In genomic region chr11:101446319-101446718, GRCm38 (mm10) we compare ENCODE assay signal across 23 mouse cellular contexts. TPM values are rescaled to one million over a fixed set of nuclear protein-coding genes. Genes with fewer than 3 reads are reported as not detected.
DNase-seq lines count a peak whose midpoint lies in the region; ATAC-seq and TF ChIP-seq lines count a peak whose summit lies in the region.
"Had no signal": no experiment of that assay in that cellular context is flagged by ENCODE, and none has a peak within 500 bp of the region (broad histone marks: within the 10 kb centered on the region; RNA-seq: fewer than 3 reads in every experiment).

No protein-coding gene starts in this region.

- no peak for ATAC-seq in kidney, embryonic 15.5 days (replicated peaks; ENCODE audit: low FRiP score)
- ATAC-seq: activated CD4-positive, CD25-positive, alpha-beta regulatory T cell, adult 4 months; intestine, embryonic 15.5 days had no signal

- no peaks in the 10 kb centered on the region for H3K9me3 ChIP-seq in kidney, embryonic 15.5 days (replicated peaks)
- no peaks in the 10 kb centered on the region for H3K9me3 ChIP-seq in CH12.LX (replicated peaks; ENCODE audit: low read length)
- H3K9me3 ChIP-seq: embryonic facial prominence, embryonic 15.5 days; forebrain, embryonic 10.5 days; heart, embryonic 12.5 days; hindbrain, embryonic 12.5 days; intestine, embryonic 15.5 days; limb, embryonic 12.5 days; neural tube, embryonic 12.5 days had no signal

- H3ac ChIP-seq in myocyte (ENCODE audit: control insufficient read depth, insufficient read length): no peak overlapping the region

- peak; percentile 65 for TF ChIP-seq POLR2A in CH12.LX (IDR thresholded peaks at IDR 0.05; ENCODE audit: low read depth, low read length)
- TF ChIP-seq POLR2A in embryonic fibroblast, embryonic 13.5 days (IDR thresholded peaks at IDR 0.05; ENCODE audit: low read depth, low read length): peak; percentile 46; the same call in 1 of the 2 replicates
- peak; percentile 24 for TF ChIP-seq POLR2A in myocyte (IDR thresholded peaks at IDR 0.05; ENCODE audit: insufficient read length, low read depth)

- TF ChIP-seq RAD21 in CH12.LX (IDR thresholded peaks at IDR 0.05; ENCODE audit: low read depth, low read length): no peak

- 69% methylated on average over 1 of the region's 1 CpGs for WGBS in kidney, embryonic 15.5 days

- H3K4me3 ChIP-seq in kidney, embryonic 15.5 days (replicated peaks): no peak overlapping the region
- no peak overlapping the region for H3K4me3 ChIP-seq in CH12.LX (replicated peaks in 1 of 3; ENCODE audit: low read depth in 2 of 3, low read length in 2 of 3, poor library complexity in 1 of 3)
- H3K4me3 ChIP-seq in embryonic fibroblast, embryonic 13.5 days (ENCODE audit: insufficient read depth, low read length): no peak overlapping the region
- H3K4me3 ChIP-seq in myocyte: no peak overlapping the region
- H3K4me3 ChIP-seq: embryonic facial prominence, embryonic 15.5 days; forebrain, embryonic 10.5 days; gastrocnemius, adult 2 months; heart, embryonic 12.5 days; hindbrain, embryonic 12.5 days; intestine, embryonic 15.5 days; limb, embryonic 12.5 days; neural tube, embryonic 12.5 days had no signal

- H3K36me3 ChIP-seq in kidney, embryonic 15.5 days: peaks cover 34% of the 10 kb centered on the region
- H3K36me3 ChIP-seq in CH12.LX (replicated peaks in 1 of 2; ENCODE audit: control insufficient read depth in 1 of 2, insufficient read depth in 1 of 2, low read length in 1 of 2): peaks cover 29 to 36% of the 10 kb centered on the region in 2 experiments
- peaks cover 34% of the 10 kb centered on the region for H3K36me3 ChIP-seq in myocyte (ENCODE audit: control insufficient read depth, insufficient read depth)

- DNase-seq in kidney, adult 8-10 months: no peak
- peak; percentile 71 for DNase-seq in CH12.LX (ENCODE audit: extremely low read depth)
- no peak for DNase-seq in urinary bladder, adult 2 months (ENCODE audit: low spot score)
- no peak for DNase-seq in kidney, postnatal 10 days
- DNase-seq: adrenal gland, postnatal 10 days; cerebellum, adult 11-12 months; cerebellum, postnatal 14 days; gastrocnemius, adult 2 months; heart, postnatal 14 days; lung, embryonic 14.5 days; lung, postnatal 36 days; thymus, postnatal 25 days had no signal

- TF ChIP-seq EP300 in CH12.LX (IDR thresholded peaks at IDR 0.05; ENCODE audit: low read length): no peak

- H3K79me2 ChIP-seq in CH12.LX (replicated peaks; ENCODE audit: control insufficient read depth, extremely low read depth, insufficient read depth, poor library complexity, severe bottlenecking) (peaks cover 37% of the 10 kb centered on the region), myocyte (ENCODE audit: control insufficient read depth, insufficient read depth) (peaks cover 28% of the 10 kb centered on the region)

- dilution Hi-C loops in CH12.LX (cut with MboI; ENCODE audit: extremely low pct_ligation_motif_present, extremely low pct_unique_long_range_greater_than_20kb, low sequenced_read_pairs): no loop called here

- H3K27ac ChIP-seq in kidney, embryonic 15.5 days: 0 out of 2 replicates have a peak overlapping the region, but pooled peaks have one; percentile 4
- peak overlapping the region; percentile 48 for H3K27ac ChIP-seq in CH12.LX (ENCODE audit: insufficient read depth, low read depth)
- no peak overlapping the region for H3K27ac ChIP-seq in embryonic fibroblast, embryonic 13.5 days (ENCODE audit: insufficient read depth, low read length)
- H3K27ac ChIP-seq: embryonic facial prominence, embryonic 15.5 days; forebrain, embryonic 10.5 days; gastrocnemius, adult 2 months; hindbrain, embryonic 12.5 days; intestine, embryonic 15.5 days; limb, embryonic 12.5 days; neural tube, embryonic 12.5 days had no signal

- in situ Hi-C loops in CH12.LX (cut with MboI; ENCODE audit: low pct_ligation_motif_present, low pct_unique_long_range_greater_than_20kb, low sequenced_read_pairs): no loop called here

- H3K4me2 ChIP-seq in kidney, embryonic 15.5 days: no peak overlapping the region
- H3K4me2 ChIP-seq in CH12.LX (ENCODE audit: insufficient read depth, low read depth, poor library complexity, severe bottlenecking) (no peak overlapping the region), myocyte (ENCODE audit: low read depth) (no peak overlapping the region)
- H3K4me2 ChIP-seq: embryonic facial prominence, embryonic 15.5 days; heart, embryonic 12.5 days; hindbrain, embryonic 12.5 days; intestine, embryonic 15.5 days; limb, embryonic 12.5 days; lung, embryonic 14.5 days; neural tube, embryonic 12.5 days had no signal

- no peaks in the 10 kb centered on the region for H3K27me3 ChIP-seq in kidney, embryonic 15.5 days
- H3K27me3 ChIP-seq in CH12.LX (replicated peaks) (no peaks in the 10 kb centered on the region), myocyte (ENCODE audit: control insufficient read depth, insufficient read depth, insufficient read length) (no peaks in the 10 kb centered on the region)
- H3K27me3 ChIP-seq: embryonic facial prominence, embryonic 15.5 days; heart, embryonic 12.5 days; hindbrain, embryonic 12.5 days; intestine, embryonic 15.5 days; limb, embryonic 12.5 days; neural tube, embryonic 12.5 days had no signal

- TF ChIP-seq CTCF in CH12.LX (conservative IDR thresholded peaks at IDR 0.05 in 1 of 2, IDR thresholded peaks at IDR 0.05 in 1 of 2; ENCODE audit: low read depth in 2 of 2, low read length in 2 of 2): no peak
- no peak for TF ChIP-seq CTCF in embryonic fibroblast, embryonic 13.5 days (IDR thresholded peaks at IDR 0.05; ENCODE audit: borderline replicate concordance, insufficient read depth, low read length)

- H3K9ac ChIP-seq in kidney, embryonic 15.5 days: no peak overlapping the region
- H3K9ac ChIP-seq in CH12.LX (ENCODE audit: insufficient read depth, low read depth): no peak overlapping the region
- H3K9ac ChIP-seq: embryonic facial prominence, embryonic 15.5 days; heart, embryonic 12.5 days; hindbrain, embryonic 12.5 days; intestine, embryonic 15.5 days; limb, embryonic 12.5 days; lung, embryonic 14.5 days; neural tube, embryonic 12.5 days had no signal

- H3K4me1 ChIP-seq in kidney, embryonic 15.5 days: peaks cover 38% of the 10 kb centered on the region
- H3K4me1 ChIP-seq in CH12.LX (ENCODE audit: control insufficient read depth in 1 of 2, insufficient read depth in 2 of 2): peaks cover 12 to 50% of the 10 kb centered on the region in 2 experiments
- H3K4me1 ChIP-seq in embryonic fibroblast, embryonic 13.5 days (ENCODE audit: control insufficient read depth, insufficient read depth, low read length): peaks cover 2% of the 10 kb centered on the region; the same call in 1 of the 2 replicates

TF ChIP-seq in CH12.LX, 34 proteins besides CTCF, POLR2A, EP300 and RAD21 (continues in another document):
- TF ChIP-seq POLR2AphosphoS2 (IDR thresholded peaks at IDR 0.05; ENCODE audit: low read depth, low read length) (peak; percentile 95), CHD1 (IDR thresholded peaks at IDR 0.05; ENCODE audit: low read depth, low read length) (no peak), MXI1 (IDR thresholded peaks at IDR 0.05; ENCODE audit: low read depth, low read length) (peak; percentile 36; the same call in 1 of the 2 replicates)

TF ChIP-seq in myocyte, 11 proteins besides CTCF, POLR2A, EP300 and RAD21:
- TF ChIP-seq POLR2AphosphoS2 (IDR thresholded peaks at IDR 0.05; ENCODE audit: insufficient read length, low read depth) (peak; percentile 95), MYOG (IDR thresholded peaks at IDR 0.05; ENCODE audit: control insufficient read depth in 1 of 3, insufficient read depth in 1 of 3, insufficient read length in 2 of 3, low read depth in 2 of 3) (no peak)

RNA-seq across cellular contexts. Expression of gene Ifi35, which starts 1.9 kb away (rescaled TPM):
- 13.8 and 18.8 TPM in 2 replicates for polyA plus RNA-seq in kidney, embryonic 15.5 days (2015; fragmentation: Nextera tagmentation; extraction: Ambion mirVana)
- total RNA-seq in CH12.LX (2012; rRNA removed) (49.3 and 59.3 TPM in 2 replicates), CH12.LX (2014; rRNA removed) (74.9 and 79.1 TPM in 2 replicates)
- polyA plus RNA-seq in CH12.LX (2012; ENCODE audit: insufficient read length, low read depth) (63.7 and 67.6 TPM in 2 replicates), myocyte (2012; fragmentation: generic; extraction: Trizol) (24.8 TPM)
- 24.3 and 24.7 TPM in 2 replicates for polyA plus RNA-seq in embryonic fibroblast, embryonic 13.5 days (2011; ENCODE audit: insufficient read length, low read depth, missing spikeins)
- 66.6 and 79.9 TPM in 2 replicates for polyA plus RNA-seq in urinary bladder, adult 2 months (2012; rRNA removed)

RNA-seq across cellular contexts. Expression of gene Rpl27, which starts 4.2 kb away (rescaled TPM):
- polyA plus RNA-seq in kidney, embryonic 15.5 days (2015; fragmentation: Nextera tagmentation; extraction: Ambion mirVana): 369 and 421 TPM in 2 replicates
- total RNA-seq in CH12.LX (2012; rRNA removed) (3,039 and 3,055 TPM in 2 replicates), CH12.LX (2014; rRNA removed) (5,415 and 5,728 TPM in 2 replicates)
- polyA plus RNA-seq in CH12.LX (2012; ENCODE audit: insufficient read length, low read depth) (881 and 909 TPM in 2 replicates), myocyte (2012; fragmentation: generic; extraction: Trizol) (2,022 TPM)
- 668 and 702 TPM in 2 replicates for polyA plus RNA-seq in embryonic fibroblast, embryonic 13.5 days (2011; ENCODE audit: insufficient read length, low read depth, missing spikeins)
- polyA plus RNA-seq in urinary bladder, adult 2 months (2012; rRNA removed): 932 and 1,046 TPM in 2 replicates

RNA-seq across cellular contexts. Expression of gene Rnd2, which starts 18.5 kb away (rescaled TPM):
- polyA plus RNA-seq in kidney, embryonic 15.5 days (2015; fragmentation: Nextera tagmentation; extraction: Ambion mirVana): 9.0 and 11.4 TPM in 2 replicates
- 2.8 and 3.4 TPM in 2 replicates for total RNA-seq in CH12.LX (2012; rRNA removed)
- total RNA-seq in CH12.LX (2014; rRNA removed): 1.1 and 1.4 TPM in 2 replicates
- polyA plus RNA-seq in CH12.LX (2012; ENCODE audit: insufficient read length, low read depth): 4.5 and 4.6 TPM in 2 replicates
- polyA plus RNA-seq in embryonic fibroblast, embryonic 13.5 days (2011; ENCODE audit: insufficient read length, low read depth, missing spikeins): 9.5 and 11.2 TPM in 2 replicates
- polyA plus RNA-seq in myocyte (2012; fragmentation: generic; extraction: Trizol): 20.9 TPM
- polyA plus RNA-seq in urinary bladder, adult 2 months (2012; rRNA removed): 19.2 TPM in 2 replicates

RNA-seq across cellular contexts. Expression of gene Vat1, which starts 19.7 kb away (rescaled TPM):
- polyA plus RNA-seq in kidney, embryonic 15.5 days (2015; fragmentation: Nextera tagmentation; extraction: Ambion mirVana): 31.8 and 37.5 TPM in 2 replicates
- 20.2 and 29.9 TPM in 2 replicates for total RNA-seq in CH12.LX (2012; rRNA removed)
- total RNA-seq in CH12.LX (2014; rRNA removed): 14.5 and 14.9 TPM in 2 replicates
- 46.0 and 49.4 TPM in 2 replicates for polyA plus RNA-seq in CH12.LX (2012; ENCODE audit: insufficient read length, low read depth)
- polyA plus RNA-seq in embryonic fibroblast, embryonic 13.5 days (2011; ENCODE audit: insufficient read length, low read depth, missing spikeins): 218 and 264 TPM in 2 replicates
- polyA plus RNA-seq in myocyte (2012; fragmentation: generic; extraction: Trizol): 283 TPM
- 172 and 197 TPM in 2 replicates for polyA plus RNA-seq in urinary bladder, adult 2 months (2012; rRNA removed)

RNA-seq across cellular contexts. Expression of gene Ptges3l, which starts 21.2 kb away (rescaled TPM):
- 12.3 and 12.6 TPM in 2 replicates for polyA plus RNA-seq in kidney, embryonic 15.5 days (2015; fragmentation: Nextera tagmentation; extraction: Ambion mirVana)
- total RNA-seq in CH12.LX (2012; rRNA removed) (2.3 and 2.4 TPM in 2 replicates), CH12.LX (2014; rRNA removed) (1.9 and 2.3 TPM in 2 replicates)
- polyA plus RNA-seq in CH12.LX (2012; ENCODE audit: insufficient read length, low read depth) (2.2 and 3.0 TPM in 2 replicates), myocyte (2012; fragmentation: generic; extraction: Trizol) (58.8 TPM)
- polyA plus RNA-seq in embryonic fibroblast, embryonic 13.5 days (2011; ENCODE audit: insufficient read length, low read depth, missing spikeins): 14.6 and 27.7 TPM in 2 replicates
- 21.1 and 28.2 TPM in 2 replicates for polyA plus RNA-seq in urinary bladder, adult 2 months (2012; rRNA removed)
